18 mouse cellular contexts compared by ENCODE assay signal in genomic region chr3:74632623-74633022, GRCm38 (mm10).
"Had no signal": no experiment of that assay in that cellular context is flagged by ENCODE, and none has a peak within 500 bp of the region (broad histone marks: within the 10 kb centered on the region; RNA-seq: fewer than 3 reads in every experiment).

No protein-coding gene starts in this region.

- H3K4me3 ChIP-seq: liver, embryonic 13.5 days; neural tube, embryonic 12.5 days; neural tube, embryonic 15.5 days had no signal

- H3K9ac ChIP-seq: liver, embryonic 13.5 days; neural tube, embryonic 12.5 days; neural tube, embryonic 15.5 days had no signal

- H3K36me3 ChIP-seq: liver, embryonic 13.5 days; neural tube, embryonic 12.5 days; neural tube, embryonic 15.5 days had no signal

- DNase-seq: kidney, adult 18-20 months; kidney, adult 9 months; kidney, postnatal 14 days; kidney, postnatal 4 days; left cerebral cortex, postnatal 4 days; liver, embryonic 13.5 days; lung, adult 2 months; lung, postnatal 14 days; lung, postnatal 4 days; right cerebral cortex, adult 18-20 months; right cerebral cortex, postnatal 14 days; right cerebral cortex, postnatal 4 days; thymus, adult 2 months; thymus, postnatal 14 days; thymus, postnatal 4 days had no signal

- H3K9me3 ChIP-seq: liver, embryonic 13.5 days; neural tube, embryonic 12.5 days; neural tube, embryonic 15.5 days had no signal

- H3K4me1 ChIP-seq: liver, embryonic 13.5 days; neural tube, embryonic 12.5 days; neural tube, embryonic 15.5 days had no signal

- H3K4me2 ChIP-seq: liver, embryonic 13.5 days; neural tube, embryonic 12.5 days; neural tube, embryonic 15.5 days had no signal

- H3K27me3 ChIP-seq: liver, embryonic 13.5 days; neural tube, embryonic 12.5 days; neural tube, embryonic 15.5 days had no signal

- H3K27ac ChIP-seq: liver, embryonic 13.5 days; neural tube, embryonic 12.5 days; neural tube, embryonic 15.5 days; stomach, postnatal 0 days had no signal
